Mouse (Mus musculus): ENCODE data around the gene Esrrg.

DNA sequence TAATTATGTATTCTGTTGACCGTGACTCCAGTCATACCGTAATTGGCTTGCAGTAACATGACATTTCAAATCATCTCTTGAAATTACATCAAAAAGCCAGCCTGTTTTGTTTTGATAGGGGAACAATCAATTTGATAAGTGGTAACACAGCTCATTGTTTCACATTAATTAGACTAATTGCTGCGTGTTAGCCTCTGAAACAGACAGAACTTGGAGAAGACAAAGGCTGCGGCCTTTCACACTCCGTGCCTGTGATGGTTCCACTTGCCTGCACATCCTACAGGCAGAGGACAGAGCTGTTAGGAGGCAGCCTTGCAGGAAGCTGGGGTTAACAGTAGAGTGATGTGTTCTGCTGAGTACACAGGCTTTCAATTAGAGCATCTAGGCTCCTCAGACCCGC, 309.7 kb downstream of the Esrrg start:
- TF ChIP-seq FLI1 (IDR thresholded peaks at IDR 0.05; ENCODE audit: low read length) (no peak), GATA1 (IDR thresholded peaks at IDR 0.05; ENCODE audit: borderline replicate concordance, low read length) (no peak)

All from megakaryocyte, embryonic 14.5 days (primary cell).